Mouse (Mus musculus): ENCODE results near the gene Pik3ca. TPM values are rescaled to one million over a fixed set of nuclear protein-coding genes. Genes with fewer than 3 reads are reported as not detected.

Gene Pik3ca
- polyA plus RNA-seq, 1 experiment from 2014 or later, result 5.9 TPM

GRCm38 (mm10) chr3:32490076-32490927, 92.8 kb downstream of the Pik3ca start:
- H3K36me3 ChIP-seq (ENCODE audit: control insufficient read depth, insufficient read depth), result no peaks in the 10 kb centered on the region
- H3K27me3 ChIP-seq (replicated peaks; ENCODE audit: control insufficient read depth, insufficient read depth, low read length), result no peaks in the 10 kb centered on the region
- H3K4me3 ChIP-seq (ENCODE audit: low read depth, low read length), result no peak overlapping the region
- no peak for ATAC-seq
- H3K4me1 ChIP-seq (replicated peaks; ENCODE audit: control insufficient read depth, insufficient read depth, low read length), result no peaks in the 10 kb centered on the region
- no peak overlapping the region for H3K9ac ChIP-seq (ENCODE audit: low read depth, low read length)
- 67% methylated on average over 15 of the region's 15 CpGs for WGBS
- no peaks in the 10 kb centered on the region for H3K9me3 ChIP-seq (ENCODE audit: control insufficient read depth)
- H3K27ac ChIP-seq (ENCODE audit: low read depth, low read length), result no peak overlapping the region
- H3K4me2 ChIP-seq (replicated peaks; ENCODE audit: low read depth), result no peak overlapping the region
- no peak for TF ChIP-seq CTCF (IDR thresholded peaks at IDR 0.05; ENCODE audit: low read depth)

DNA sequence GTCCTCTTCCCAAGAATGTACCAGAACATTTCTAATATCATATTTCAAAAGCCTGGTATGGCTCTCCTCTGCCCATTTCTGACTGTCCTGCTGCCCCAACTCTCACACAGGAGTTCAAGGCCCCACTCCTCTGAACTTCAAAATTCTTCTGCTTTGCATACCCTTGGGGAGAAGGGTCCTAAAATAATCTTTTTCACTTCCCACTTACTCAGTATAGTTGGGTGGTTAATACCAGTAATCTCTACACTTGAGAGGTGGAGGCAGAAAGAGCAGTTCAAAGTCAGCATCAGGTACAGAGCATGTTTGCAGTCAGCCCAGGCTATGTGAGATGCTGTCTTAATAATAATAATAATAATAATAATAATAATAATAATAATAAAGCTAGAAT, 93.5 kb downstream of the Pik3ca start:
- no peak overlapping the region for H3K9ac ChIP-seq (ENCODE audit: low read depth, low read length)
- H3K36me3 ChIP-seq (ENCODE audit: control insufficient read depth, insufficient read depth), result no peaks in the 10 kb centered on the region
- no peaks in the 10 kb centered on the region for H3K4me1 ChIP-seq (replicated peaks; ENCODE audit: control insufficient read depth, insufficient read depth, low read length)
- H3K4me2 ChIP-seq (replicated peaks; ENCODE audit: low read depth), result no peak overlapping the region
- H3K9me3 ChIP-seq (ENCODE audit: control insufficient read depth), result no peaks in the 10 kb centered on the region
- no peaks in the 10 kb centered on the region for H3K27me3 ChIP-seq (replicated peaks; ENCODE audit: control insufficient read depth, insufficient read depth, low read length)
- H3K4me3 ChIP-seq (ENCODE audit: low read depth, low read length), result no peak overlapping the region
- TF ChIP-seq CTCF (IDR thresholded peaks at IDR 0.05; ENCODE audit: low read depth), result no peak
- H3K27ac ChIP-seq (ENCODE audit: low read depth, low read length), result no peak overlapping the region
- no peak for ATAC-seq

GRCm38 (mm10) chr3:32492097-32493090, 94.9 kb downstream of the Pik3ca start, which contains the start of gene Kcnmb3:
Gene Kcnmb3, minus strand, starts transcription at chr3:32492231.
- no peak for TF ChIP-seq CTCF (IDR thresholded peaks at IDR 0.05; ENCODE audit: low read depth)
- Histone ChIP-seq H3K27me3 (replicated peaks; ENCODE audit: control insufficient read depth, insufficient read depth, low read length) (no peaks in the 10 kb centered on the region), H3K9me3 (ENCODE audit: control insufficient read depth) (no peaks in the 10 kb centered on the region), H3K36me3 (ENCODE audit: control insufficient read depth, insufficient read depth) (no peaks in the 10 kb centered on the region), H3K4me2 (replicated peaks; ENCODE audit: low read depth) (no peak within 1 kb of the TSS), H3K27ac (ENCODE audit: low read depth, low read length) (no peak within 1 kb of the TSS), H3K4me1 (replicated peaks; ENCODE audit: control insufficient read depth, insufficient read depth, low read length) (no peaks in the 10 kb centered on the region), H3K9ac (ENCODE audit: low read depth, low read length) (no peak within 1 kb of the TSS), H3K4me3 (ENCODE audit: low read depth, low read length) (no peak within 1 kb of the TSS)
- ATAC-seq, result no peak
- 78% methylated on average over 11 of the region's 11 CpGs for WGBS

- TF ChIP-seq CTCF (IDR thresholded peaks at IDR 0.05; ENCODE audit: low read depth), result peak; percentile 53; the same call in 1 of the 2 replicates
- Histone ChIP-seq H3K4me2 (replicated peaks; ENCODE audit: low read depth) (no peak overlapping the region), H3K9ac (ENCODE audit: low read depth, low read length) (no peak overlapping the region), H3K27me3 (replicated peaks; ENCODE audit: control insufficient read depth, insufficient read depth, low read length) (no peaks in the 10 kb centered on the region), H3K9me3 (ENCODE audit: control insufficient read depth) (no peaks in the 10 kb centered on the region), H3K4me1 (replicated peaks; ENCODE audit: control insufficient read depth, insufficient read depth, low read length) (no peaks in the 10 kb centered on the region), H3K4me3 (ENCODE audit: low read depth, low read length) (no peak overlapping the region), H3K36me3 (ENCODE audit: control insufficient read depth, insufficient read depth) (no peaks in the 10 kb centered on the region), H3K27ac (ENCODE audit: low read depth, low read length) (no peak overlapping the region)
- WGBS, result 82% methylated on average over 8 of the region's 8 CpGs
- ATAC-seq, result no peak
Observed at GRCm38 (mm10) chr3:32494387-32495087, 97.1 kb downstream of the Pik3ca start.

DNA sequence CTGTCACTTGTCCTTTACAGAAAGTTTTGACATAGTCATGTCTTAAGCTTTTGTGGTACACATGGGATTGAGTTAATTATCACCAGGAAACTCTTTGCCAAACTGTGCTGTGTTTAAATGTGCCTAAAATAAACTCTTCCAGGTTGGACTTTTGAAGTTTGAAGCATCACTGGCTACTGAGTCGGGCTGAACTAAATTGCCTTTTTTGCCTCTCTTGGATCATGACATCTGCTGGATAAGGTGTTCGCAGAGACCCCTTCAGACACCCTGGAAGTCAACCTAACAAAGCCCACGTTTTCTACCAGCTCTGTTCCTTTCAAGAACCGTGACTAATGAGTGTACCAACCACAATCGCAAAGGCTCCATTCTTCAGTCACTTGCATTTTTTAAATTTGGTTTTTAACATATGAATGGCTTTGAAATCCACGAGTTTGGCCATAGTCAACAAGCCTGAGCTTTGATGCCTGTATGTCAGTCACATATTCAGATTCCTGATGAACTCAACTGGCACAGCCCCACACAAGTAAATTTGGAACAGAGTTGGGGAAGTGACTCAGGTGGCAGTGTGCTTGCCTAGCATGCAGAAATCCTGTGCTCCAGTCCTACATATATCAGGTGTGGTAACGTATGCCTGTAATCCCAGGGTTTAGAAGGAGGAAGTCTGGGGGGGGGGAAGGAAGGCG, 97.8 kb downstream of the Pik3ca start:
- Histone ChIP-seq H3K36me3 (ENCODE audit: control insufficient read depth, insufficient read depth) (no peaks in the 10 kb centered on the region), H3K27me3 (replicated peaks; ENCODE audit: control insufficient read depth, insufficient read depth, low read length) (no peaks in the 10 kb centered on the region), H3K9ac (ENCODE audit: low read depth, low read length) (no peak overlapping the region), H3K27ac (ENCODE audit: low read depth, low read length) (no peak overlapping the region), H3K4me2 (replicated peaks; ENCODE audit: low read depth) (no peak overlapping the region), H3K9me3 (ENCODE audit: control insufficient read depth) (no peaks in the 10 kb centered on the region), H3K4me1 (replicated peaks; ENCODE audit: control insufficient read depth, insufficient read depth, low read length) (no peaks in the 10 kb centered on the region), H3K4me3 (ENCODE audit: low read depth, low read length) (no peak overlapping the region)
- ATAC-seq, result no peak
- no peak for TF ChIP-seq CTCF (IDR thresholded peaks at IDR 0.05; ENCODE audit: low read depth)
- WGBS, result 62% methylated on average over 8 of the region's 8 CpGs

Data from intestine, postnatal 0 days (tissue).